Mouse (Mus musculus) limb, embryonic 11.5 days (tissue): ENCODE measurements around the gene Zcchc13. TPM values are rescaled to one million over a fixed set of nuclear protein-coding genes. Genes with fewer than 3 reads are reported as not detected.

Experiments used
- ATAC-seq: fragments of 200-750 bp; cut with Nextera tagmentation; 2 replicates; pipeline ENCODE4 v1.8.0; 2017; ENCODE audit warnings: low read depth; ENCODE audit not compliant: insufficient number of reproducible peaks, low FRiP score, low TSS enrichment
- DNase-seq: peaks from one replicate; pipeline ENCODE4 v3.0.0-alpha.2; 2015; ENCODE audit warnings: low spot score
- H3K27ac ChIP-seq: fragments of 300-500 bp; sonication (generic); replicated peaks from 2 replicates; pipeline ENCODE4 v1.5.1; 2014; ENCODE audit warnings: low read depth, mild to moderate bottlenecking, low read length
- H3K27me3 ChIP-seq: fragments of 300-500 bp; sonication (generic); 2 replicates; pipeline ENCODE4 v1.6.1; 2014; ENCODE audit warnings: mild to moderate bottlenecking, low read length, mixed read lengths; ENCODE audit not compliant: control insufficient read depth, insufficient read depth
- H3K36me3 ChIP-seq: fragments of 300-500 bp; sonication (generic); 2 replicates; pipeline ENCODE4 v1.6.1; 2014; ENCODE audit warnings: mild to moderate bottlenecking, low read length, moderate library complexity, mixed read lengths; ENCODE audit not compliant: control insufficient read depth, insufficient read depth
- H3K4me1 ChIP-seq: fragments of 300-500 bp; sonication (generic); 2 replicates; pipeline ENCODE4 v1.6.1; 2014; ENCODE audit warnings: low read length, mixed read lengths; ENCODE audit not compliant: control insufficient read depth, insufficient read depth
- H3K4me2 ChIP-seq: fragments of 300-500 bp; sonication (generic); 2 replicates; pipeline ENCODE4 v1.6.1; 2014; ENCODE audit warnings: low read depth, mild to moderate bottlenecking, moderate library complexity; ENCODE audit not compliant: severe bottlenecking
- H3K4me3 ChIP-seq: fragments of 300-500 bp; sonication (generic); 2 replicates; pipeline ENCODE4 v1.5.1; 2014; ENCODE audit warnings: low read depth, low read length
- H3K9ac ChIP-seq: fragments of 300-500 bp; sonication (generic); 2 replicates; pipeline ENCODE4 v1.6.1; 2014; ENCODE audit warnings: mild to moderate bottlenecking, low read length
- H3K9me3 ChIP-seq: fragments of 300-500 bp; sonication (generic); 2 replicates; pipeline ENCODE4 v1.6.1; 2016; ENCODE audit warnings: low read length; ENCODE audit not compliant: control insufficient read depth
- WGBS: fragments of 180-500 bp; shearing (Covaris S2); extraction: QIAGEN DNeasy Blood & Tissue Kit; methylation state at CpG from one replicate; pipeline ENCODE4 v1.1.7; 2014; 5-methylcytosine and 5-hydroxymethylcytosine counted together
- polyA plus RNA-seq: library from polyadenylated mRNA; unstranded; fragments of >200 nt; fragmentation: Nextera tagmentation; extraction: Ambion mirVana; gene quantifications from 2 replicates; pipeline ENCODE4 v1.2.1, GENCODE M21; 2014

Gene Zcchc13
- polyA plus RNA-seq, 1 experiment from 2014 or later = not detected

DNA sequence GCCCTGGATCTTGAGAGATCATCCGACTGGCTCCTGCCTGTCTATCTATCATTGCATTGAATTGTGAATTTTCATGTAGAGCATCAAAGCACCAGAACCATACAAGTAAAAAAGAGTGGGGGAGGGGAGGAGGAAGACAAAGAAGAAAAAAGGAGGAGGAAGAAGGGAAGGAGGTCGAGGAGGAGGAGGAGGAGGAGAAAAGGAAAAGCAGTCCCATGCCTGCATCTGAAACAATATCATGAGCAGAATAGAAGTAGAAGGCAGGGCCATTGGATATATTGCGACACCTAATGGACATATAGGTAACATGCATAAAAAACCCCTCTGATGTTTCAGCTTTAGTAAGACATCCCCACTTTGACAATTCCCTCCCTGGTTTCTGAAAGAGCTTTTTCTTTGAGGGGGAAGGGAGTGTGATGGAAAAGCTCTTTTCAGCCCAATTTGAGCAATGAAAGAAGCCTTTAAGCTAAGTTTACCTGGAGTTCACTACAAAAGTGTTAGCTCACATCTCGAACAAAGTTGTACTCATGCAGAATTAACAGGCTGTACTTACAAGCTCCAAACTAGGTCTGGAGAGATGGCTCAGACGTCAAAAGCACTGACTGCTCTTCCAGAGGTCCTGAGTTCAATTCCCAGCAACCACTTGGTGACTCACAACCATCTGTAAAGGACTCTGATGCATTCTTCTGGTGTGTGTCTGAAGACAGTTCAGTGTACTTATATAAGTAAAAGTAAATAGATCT is 5.8 kb upstream of the Zcchc13 start:
- ATAC-seq = no peak
- Histone ChIP-seq H3K4me3 (no peak overlapping the region), H3K4me1 (no peaks in the 10 kb centered on the region), H3K27ac (no peak overlapping the region), H3K9me3 (no peaks in the 10 kb centered on the region), H3K36me3 (no peaks in the 10 kb centered on the region), H3K27me3 (no peaks in the 10 kb centered on the region), H3K9ac (no peak overlapping the region), H3K4me2 (no peak overlapping the region)
- DNase-seq = no peak
- 30% methylated on average over 5 of the region's 5 CpGs for WGBS

DNA sequence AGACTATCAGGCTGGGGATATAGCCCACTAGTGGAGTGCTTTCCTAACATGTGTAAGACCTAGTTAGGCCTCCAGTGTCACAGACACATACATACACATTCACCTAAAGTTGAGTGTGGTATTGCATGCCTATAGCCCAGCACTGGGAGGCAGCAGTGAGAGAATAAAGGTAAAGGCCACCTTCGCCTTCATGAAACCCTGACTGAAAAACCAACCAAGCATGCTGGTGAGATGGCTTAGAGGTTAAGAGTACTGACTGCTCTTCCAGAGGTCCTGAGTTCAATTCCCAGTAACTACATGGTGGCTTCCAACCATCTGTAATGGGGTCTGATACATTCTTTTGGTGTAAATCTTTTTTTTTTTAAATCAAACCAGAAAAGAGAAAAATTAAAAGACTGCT is 1.5 kb upstream of the Zcchc13 start:
- 67% methylated on average over 1 of the region's 1 CpGs for WGBS
- Histone ChIP-seq H3K4me1 (no peaks in the 10 kb centered on the region), H3K4me3 (no peak overlapping the region), H3K9ac (no peak overlapping the region), H3K4me2 (no peak overlapping the region), H3K27me3 (no peaks in the 10 kb centered on the region), H3K27ac (no peak overlapping the region), H3K9me3 (no peaks in the 10 kb centered on the region), H3K36me3 (no peaks in the 10 kb centered on the region)
- ATAC-seq (no peak), DNase-seq (no peak)

GRCm38 (mm10) chrX:103633895-103634294 is 3.5 kb downstream of the Zcchc13 start:
- Histone ChIP-seq H3K4me2 (no peak overlapping the region), H3K4me1 (no peaks in the 10 kb centered on the region), H3K36me3 (no peaks in the 10 kb centered on the region), H3K27me3 (no peaks in the 10 kb centered on the region), H3K4me3 (no peak overlapping the region), H3K9me3 (no peaks in the 10 kb centered on the region), H3K9ac (no peak overlapping the region), H3K27ac (no peak overlapping the region)
- ATAC-seq (no peak), DNase-seq (no peak)

- Histone ChIP-seq H3K27me3 (no peaks in the 10 kb centered on the region), H3K9ac (no peak overlapping the region), H3K4me3 (no peak overlapping the region), H3K36me3 (no peaks in the 10 kb centered on the region), H3K9me3 (no peaks in the 10 kb centered on the region), H3K4me2 (no peak overlapping the region), H3K27ac (no peak overlapping the region), H3K4me1 (no peaks in the 10 kb centered on the region)
- ATAC-seq = no peak
- no peak for DNase-seq
Measured at GRCm38 (mm10) chrX:103636021-103636420, 5.6 kb downstream of the Zcchc13 start.

DNA sequence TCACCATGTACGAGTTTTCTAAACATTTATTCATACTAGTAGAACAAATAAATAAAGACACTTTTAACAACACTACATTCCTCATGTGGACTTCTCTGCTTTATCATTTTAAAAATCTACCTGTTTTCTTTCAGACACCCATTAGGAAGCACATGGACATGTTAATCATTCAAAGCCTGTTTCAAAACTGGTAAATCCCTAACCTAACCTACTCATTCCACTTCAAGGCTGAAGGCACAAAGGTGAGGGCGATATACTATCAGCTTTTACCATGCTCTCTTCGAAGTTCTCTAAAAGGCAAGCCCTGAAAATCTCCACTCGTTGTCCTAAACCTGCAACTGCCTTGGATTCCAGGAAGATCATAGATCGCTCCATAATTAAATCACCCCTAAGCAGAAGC is 8.2 kb downstream of the Zcchc13 start:
- Histone ChIP-seq H3K9ac (no peak overlapping the region), H3K4me1 (no peaks in the 10 kb centered on the region), H3K4me3 (no peak overlapping the region), H3K36me3 (no peaks in the 10 kb centered on the region), H3K4me2 (no peak overlapping the region), H3K9me3 (no peaks in the 10 kb centered on the region), H3K27ac (no peak overlapping the region), H3K27me3 (no peaks in the 10 kb centered on the region)
- no peak for ATAC-seq
- DNase-seq = no peak
- WGBS = 82% methylated on average over 5 of the region's 5 CpGs

GRCm38 (mm10) chrX:103644301-103644700 is 13.9 kb downstream of the Zcchc13 start:
- no peak overlapping the region for H3K4me3 ChIP-seq
- no peaks in the 10 kb centered on the region for H3K9me3 ChIP-seq
- no peak overlapping the region for H3K4me2 ChIP-seq
- no peak for DNase-seq
- no peaks in the 10 kb centered on the region for H3K27me3 ChIP-seq
- no peak overlapping the region for H3K9ac ChIP-seq
- H3K4me1 ChIP-seq = no peaks in the 10 kb centered on the region
- H3K36me3 ChIP-seq = no peaks in the 10 kb centered on the region
- no peak for ATAC-seq
- 87% methylated on average over 1 of the region's 1 CpGs for WGBS
- no peak overlapping the region for H3K27ac ChIP-seq

DNA sequence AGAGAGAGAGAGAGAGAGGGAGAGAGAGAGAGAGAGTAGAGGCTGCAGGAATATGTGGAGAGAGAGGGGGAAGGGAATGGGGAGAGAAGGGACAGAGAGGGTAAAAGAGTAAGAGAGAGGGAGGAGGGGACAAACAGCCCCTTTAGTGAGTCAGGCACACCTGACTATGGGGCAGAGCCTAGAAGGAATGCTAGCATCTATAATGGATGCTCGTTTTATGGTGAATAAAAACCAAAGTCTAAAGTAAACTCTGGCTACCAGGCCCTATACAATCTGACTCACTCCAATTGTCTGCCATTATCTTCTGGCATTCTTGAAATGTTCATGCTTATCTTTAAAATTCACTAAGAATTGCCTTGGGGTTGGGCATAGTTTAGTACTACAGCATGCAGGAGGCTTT is 21.7 kb downstream of the Zcchc13 start:
- Histone ChIP-seq H3K4me2 (no peak overlapping the region), H3K4me3 (no peak overlapping the region), H3K9me3 (no peaks in the 10 kb centered on the region), H3K27ac (no peak overlapping the region), H3K36me3 (no peaks in the 10 kb centered on the region), H3K27me3 (no peaks in the 10 kb centered on the region), H3K4me1 (no peaks in the 10 kb centered on the region), H3K9ac (no peak overlapping the region)
- DNase-seq = no peak
- ATAC-seq = no peak
- WGBS = 36% methylated on average over 1 of the region's 1 CpGs

GRCm38 (mm10) chrX:103653021-103653420 is 22.6 kb downstream of the Zcchc13 start:
- H3K9ac ChIP-seq = no peak overlapping the region
- DNase-seq = no peak

GRCm38 (mm10) chrX:103658985-103659384 is 28.6 kb downstream of the Zcchc13 start:
- Histone ChIP-seq H3K27me3 (no peaks in the 10 kb centered on the region), H3K4me2 (no peak overlapping the region), H3K4me3 (no peak overlapping the region), H3K4me1 (no peaks in the 10 kb centered on the region), H3K36me3 (no peaks in the 10 kb centered on the region), H3K9me3 (no peaks in the 10 kb centered on the region), H3K27ac (no peak overlapping the region), H3K9ac (no peak overlapping the region)
- ATAC-seq (no peak), DNase-seq (no peak)
- 71% methylated on average over 4 of the region's 4 CpGs for WGBS

More at GRCm38 (mm10) chrX:103653021-103653420, 22.6 kb downstream of the Zcchc13 start:
- no peaks in the 10 kb centered on the region for H3K9me3 ChIP-seq
- 37% methylated on average over 2 of the region's 2 CpGs for WGBS
- H3K4me2 ChIP-seq = no peak overlapping the region
- H3K27me3 ChIP-seq = no peaks in the 10 kb centered on the region
- H3K4me3 ChIP-seq = no peak overlapping the region
- no peaks in the 10 kb centered on the region for H3K36me3 ChIP-seq
- no peaks in the 10 kb centered on the region for H3K4me1 ChIP-seq
- no peak for ATAC-seq
- no peak overlapping the region for H3K27ac ChIP-seq
